Mouse (Mus musculus) granulocyte monocyte progenitor cell, adult 5-6 weeks (primary cell): ENCODE data around the gene Yes1. TPM values are rescaled to one million over a fixed set of nuclear protein-coding genes. Genes with fewer than 3 reads are reported as not detected.
"Not testable (repeated sequence)": the region's sequence is repeated elsewhere in the genome, so short reads cannot be mapped to it uniquely, and the experiment has no call there.

Experiments
- ATAC-seq: replicated peaks from 2 replicates; pipeline ENCODE4 v1.8.0; 2016; ENCODE audit warnings: mild to moderate bottlenecking, moderate TSS enrichment, inconsistent platforms; ENCODE audit not compliant: poor library complexity, severe bottlenecking
- total RNA-seq, 2 experiments: library from RNA; stranded (forward) in 1 of 2; stranded (reverse) in 1 of 2; fragments of 200-712, 200-1000 nt in 1 of 2; fragments of >200 nt in 1 of 2; fragmentation: Nextera tagmentation in 1 of 2; gene quantifications; 2 replicates each; pipeline ENCODE4 v1.2.3; 2014 to 2017

The Yes1 gene
- total RNA-seq, 2 experiments from 2014 or later, result 1.3 TPM; not detected in 1

DNA sequence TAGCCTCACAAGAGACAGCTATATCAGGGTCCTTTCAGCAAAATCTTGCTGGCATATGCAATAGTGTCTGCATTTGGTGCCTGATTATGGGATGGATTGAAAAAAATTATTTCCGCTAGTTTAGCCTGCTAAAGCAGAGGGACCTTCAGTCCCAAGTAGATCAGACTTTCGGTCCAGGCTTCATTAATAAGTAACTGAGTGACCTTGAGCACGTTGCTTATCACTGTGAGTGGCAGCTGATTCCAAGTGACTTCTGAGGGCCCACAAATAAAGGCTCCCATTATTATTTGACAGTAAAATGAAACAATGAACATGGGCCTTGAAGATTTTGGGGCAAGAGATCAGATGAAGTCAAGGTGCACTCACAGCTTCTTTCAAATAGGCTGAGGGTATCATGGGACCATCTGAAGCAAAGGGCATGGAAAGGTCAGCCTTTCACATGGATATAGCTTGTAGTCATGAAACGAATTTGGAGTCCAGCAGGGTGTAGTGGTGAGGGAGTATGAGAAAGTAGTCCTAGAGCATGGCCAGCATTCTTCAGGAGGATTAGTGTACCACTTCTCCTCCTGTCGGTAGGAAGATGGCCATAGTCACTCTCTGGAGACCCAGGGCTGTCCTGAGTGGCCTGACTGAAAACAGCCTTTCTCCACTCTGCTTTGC lies 86.4 kb downstream of the Yes1 start:
- no peak for ATAC-seq

DNA sequence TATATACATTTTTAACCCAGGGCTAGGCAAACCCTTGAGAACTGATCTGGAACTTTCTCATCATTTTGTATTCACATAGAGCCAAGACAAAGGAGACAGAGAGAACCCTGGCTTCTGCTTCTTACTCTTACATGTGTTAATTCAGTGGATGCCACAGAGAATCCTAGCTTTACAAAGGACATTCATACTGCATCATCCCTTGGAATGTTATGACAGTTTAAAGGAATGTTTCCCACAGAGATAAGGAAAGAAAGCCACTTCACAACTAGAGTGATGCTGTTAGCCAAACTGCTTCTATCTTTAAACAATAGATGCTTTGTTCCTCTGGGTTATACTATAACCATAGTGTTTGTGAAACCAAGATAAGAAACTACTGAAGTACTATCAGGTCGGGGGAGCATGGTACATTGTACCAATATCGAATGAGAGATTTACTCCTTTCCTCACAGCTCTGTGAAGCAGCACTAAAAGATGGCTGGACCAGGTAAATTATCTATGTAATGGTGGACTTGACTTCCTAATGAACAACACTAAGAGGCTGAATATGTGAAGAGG lies 95.3 kb downstream of the Yes1 start:
- no peak for ATAC-seq

DNA sequence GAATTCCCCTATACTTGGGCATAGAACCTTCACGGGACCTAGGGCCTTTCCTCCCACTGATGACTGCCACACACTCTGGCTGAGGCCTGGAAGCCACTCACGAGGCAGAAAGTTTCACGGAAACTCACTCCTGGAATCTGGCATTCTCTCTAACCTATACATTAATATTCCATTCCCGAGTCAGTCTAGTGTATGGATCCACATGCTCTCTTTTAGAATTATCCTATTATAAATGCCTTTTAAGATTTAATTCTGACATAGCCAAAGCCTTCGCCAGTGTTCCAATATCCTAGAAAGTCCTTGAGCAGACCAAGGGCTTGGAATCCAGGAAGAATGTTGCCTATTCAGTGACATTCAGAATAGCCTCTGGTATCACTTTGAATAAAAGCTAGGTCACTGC lies 100.5 kb downstream of the Yes1 start:
- no peak for ATAC-seq

GRCm38 (mm10) chr5:32712221-32713041 lies 101.5 kb downstream of the Yes1 start:
- no peak for ATAC-seq

GRCm38 (mm10) chr5:32713042-32713702 lies 102.2 kb downstream of the Yes1 start:
- ATAC-seq, result peak; percentile 58

DNA sequence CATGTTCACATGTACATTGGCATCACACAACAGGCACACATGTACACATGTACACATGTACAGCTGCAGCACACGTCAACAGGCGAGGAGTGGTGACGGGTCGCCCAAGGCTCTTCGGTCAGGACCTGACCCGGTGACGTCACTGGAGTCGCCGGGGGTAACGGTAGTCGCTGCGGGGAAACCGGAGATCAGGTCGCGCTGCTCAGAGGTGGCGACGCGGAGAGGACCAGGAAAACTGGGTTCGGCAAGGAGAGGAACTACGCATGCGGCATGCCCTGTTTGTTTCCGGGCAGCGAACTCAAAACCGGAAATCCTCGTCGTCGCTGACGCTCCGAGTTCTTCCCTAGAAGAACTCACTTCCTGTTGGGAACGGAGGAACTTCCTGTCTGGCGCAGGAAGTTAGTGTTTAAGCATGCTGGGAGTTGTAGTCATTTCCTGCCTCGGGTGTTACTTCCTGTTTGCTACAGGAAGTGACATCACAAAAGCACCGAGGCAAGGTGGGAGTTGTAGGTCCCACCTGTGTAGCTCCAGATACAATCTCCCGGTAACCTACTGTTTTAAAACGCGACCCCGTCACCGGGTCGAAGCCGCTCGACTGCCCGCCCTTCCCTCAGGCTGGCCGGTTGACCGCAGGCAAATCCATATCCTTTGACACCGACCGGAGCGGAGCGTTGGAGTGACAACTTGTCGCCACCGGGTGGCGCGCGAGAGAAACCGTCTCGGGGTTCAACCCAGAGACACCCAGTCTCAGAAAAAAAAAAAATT lies 102.9 kb downstream of the Yes1 start:
- peak; percentile 83 for ATAC-seq

- no peak for ATAC-seq
These were observed 106.8 kb downstream of the Yes1 start for GRCm38 (mm10) chr5:32717726-32718125.

DNA sequence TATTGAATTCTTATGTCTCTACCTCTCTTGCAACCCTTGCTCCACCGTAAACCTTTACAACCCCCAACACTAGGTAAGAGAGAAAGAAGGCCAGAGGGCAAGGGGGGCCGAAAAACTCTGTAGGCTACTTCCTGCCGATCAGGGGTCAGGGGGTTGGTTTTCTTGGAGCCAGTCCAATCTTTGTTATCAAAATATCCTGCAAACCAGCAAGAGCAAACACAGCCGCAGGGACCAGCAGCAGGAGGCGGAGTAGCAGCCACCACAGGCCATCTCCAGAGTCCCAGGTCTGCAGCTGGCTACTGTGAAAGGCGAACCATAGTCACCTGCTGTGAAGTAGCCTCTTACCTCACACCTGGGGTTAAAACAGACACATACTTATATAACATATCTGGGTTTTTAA lies 107.9 kb downstream of the Yes1 start:
- no peak for ATAC-seq

GRCm38 (mm10) chr5:32720416-32720815 lies 109.4 kb downstream of the Yes1 start:
- ATAC-seq, result no peak

GRCm38 (mm10) chr5:32721316-32721715 lies 110.3 kb downstream of the Yes1 start:
- no peak for ATAC-seq

GRCm38 (mm10) chr5:32722263-32722662 lies 111.3 kb downstream of the Yes1 start:
- ATAC-seq, result no peak

DNA sequence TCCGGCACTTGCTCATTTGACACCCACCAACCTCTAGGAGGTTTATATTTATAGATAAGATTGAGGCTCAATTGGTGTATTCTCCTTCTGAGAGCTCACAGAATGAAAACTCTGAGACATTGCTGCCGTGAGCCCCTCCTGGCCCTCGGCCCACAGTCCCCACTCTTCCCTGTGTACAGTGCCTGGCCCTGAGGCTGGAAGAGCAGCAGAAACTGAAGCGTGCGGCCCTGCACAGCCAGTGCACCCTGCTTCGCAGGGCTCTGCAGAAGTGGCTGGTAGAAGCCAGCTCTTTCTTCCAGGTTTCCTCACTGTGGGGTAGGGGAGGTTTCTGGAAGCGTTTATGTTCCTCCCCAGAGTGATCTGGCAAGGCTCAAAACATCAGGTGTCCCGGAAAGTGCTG lies 111.7 kb downstream of the Yes1 start:
- peak; percentile 53 for ATAC-seq

GRCm38 (mm10) chr5:32723981-32724380 lies 113.0 kb downstream of the Yes1 start:
- ATAC-seq, result no peak

GRCm38 (mm10) chr5:32725397-32725796 lies 114.4 kb downstream of the Yes1 start:
- ATAC-seq, result not testable (repeated sequence)

GRCm38 (mm10) chr5:32728300-32728699 lies 117.3 kb downstream of the Yes1 start:
- ATAC-seq, result 0 out of 2 replicates have a peak, but pooled peaks have one; percentile 9

DNA sequence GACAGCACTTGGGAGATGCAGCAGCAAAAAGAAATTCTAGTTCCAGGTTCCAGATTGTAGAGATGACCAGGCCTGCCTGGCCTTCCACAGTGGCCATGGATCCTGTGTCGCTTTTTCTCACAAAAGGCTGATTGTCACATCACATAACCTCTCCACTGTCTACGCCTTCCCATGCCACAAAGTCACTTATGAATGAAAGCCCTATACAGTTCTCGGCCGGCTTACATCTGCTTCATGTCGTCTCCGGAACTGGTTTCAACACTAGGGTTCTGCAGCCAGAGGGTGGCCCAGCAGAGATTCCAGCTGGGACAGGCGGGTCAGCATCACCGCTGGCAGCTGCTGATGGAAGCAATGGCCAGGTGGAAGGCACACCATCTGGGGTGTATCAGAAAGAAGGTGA lies 117.9 kb downstream of the Yes1 start:
- no peak for ATAC-seq

DNA sequence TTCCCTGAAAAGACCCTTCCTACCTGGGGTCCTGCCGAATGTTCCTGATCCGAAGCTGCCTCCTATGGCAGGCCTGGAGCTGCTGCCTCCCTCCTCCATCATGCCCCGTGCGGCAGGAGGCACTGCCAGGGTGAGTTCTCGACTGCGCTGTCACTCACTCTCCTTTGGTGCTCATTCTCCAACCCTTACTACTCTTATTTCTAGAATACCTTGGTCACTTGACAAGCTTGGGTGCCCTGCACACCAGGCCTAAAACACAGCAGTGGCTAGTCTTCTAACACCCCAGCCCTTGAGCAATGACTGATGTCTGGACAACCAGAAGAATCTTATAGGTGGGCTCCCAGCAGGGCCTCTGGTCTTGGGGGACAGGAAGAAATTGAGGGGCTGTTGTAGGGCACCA lies 122.9 kb downstream of the Yes1 start:
- peak; percentile 60 for ATAC-seq

- no peak for ATAC-seq
These were observed 124.8 kb downstream of the Yes1 start for GRCm38 (mm10) chr5:32735779-32736178.
